Comparison of ENCODE assay signal across 7 mouse cellular contexts in genomic region chr17:6480855-6481589, GRCm38 (mm10). TPM values are rescaled to one million over a fixed set of nuclear protein-coding genes. Genes with fewer than 3 reads are reported as not detected.
A peak's percentile ranks its signal among the peaks of the same experiment; 100 is the strongest.
DNase-seq lines count a peak whose midpoint lies in the region; ATAC-seq and TF ChIP-seq lines count a peak whose summit lies in the region.
"Not testable (repeated sequence)": the region's sequence is repeated elsewhere in the genome, so short reads cannot be mapped to it uniquely, and the experiment has no call there.

No protein-coding gene starts in this region.

- not testable (repeated sequence) for H3K4me3 ChIP-seq in forebrain, embryonic 11.5 days (ENCODE audit: low read depth, low read length); intestine, embryonic 14.5 days (ENCODE audit: low read depth, low read length); midbrain, embryonic 14.5 days (replicated peaks; ENCODE audit: low read depth, low read length); stomach, postnatal 0 days (ENCODE audit: low read depth, low read length)

- not testable (repeated sequence) for TF ChIP-seq CTCF in stomach, postnatal 0 days (IDR thresholded peaks at IDR 0.05; ENCODE audit: low read depth)

- not testable (repeated sequence) for H3K4me2 ChIP-seq in forebrain, embryonic 11.5 days (ENCODE audit: low read depth, low read length, severe bottlenecking); intestine, embryonic 14.5 days (ENCODE audit: low read length); midbrain, embryonic 14.5 days (ENCODE audit: low read length); stomach, postnatal 0 days (replicated peaks; ENCODE audit: low read depth)

- peak; percentile 57 for DNase-seq in ES-CJ7 (ENCODE audit: low read depth, low spot score)
- DNase-seq in R1 (ENCODE audit: low read depth, low spot score) = peak; percentile 85
- DNase-seq in cerebellum, adult 18-20 months = peak; percentile 26 to 42
- DNase-seq in forebrain, embryonic 11.5 days (ENCODE audit: low spot score) = peak; percentile 42
- peak; percentile 52 for DNase-seq in intestine, embryonic 14.5 days (ENCODE audit: low spot score)
- DNase-seq in midbrain, embryonic 14.5 days = peak; percentile 57
- DNase-seq in stomach, postnatal 0 days (ENCODE audit: low spot score) = peak; percentile 24

- not testable (repeated sequence) for H3K27me3 ChIP-seq in forebrain, embryonic 11.5 days (ENCODE audit: control insufficient read depth, insufficient read depth, low read length); intestine, embryonic 14.5 days (replicated peaks; ENCODE audit: control insufficient read depth, insufficient read depth, low read length); midbrain, embryonic 14.5 days (ENCODE audit: control insufficient read depth, insufficient read depth, low read length); stomach, postnatal 0 days (ENCODE audit: control insufficient read depth, insufficient read depth, low read length)

- H3K4me1 ChIP-seq in forebrain, embryonic 11.5 days (replicated peaks; ENCODE audit: control insufficient read depth, insufficient read depth, low read length); intestine, embryonic 14.5 days (replicated peaks; ENCODE audit: control insufficient read depth, insufficient read depth, low read length); midbrain, embryonic 14.5 days (ENCODE audit: control insufficient read depth, insufficient read depth, low read length); stomach, postnatal 0 days (replicated peaks; ENCODE audit: control insufficient read depth, insufficient read depth): not testable (repeated sequence)

- H3K36me3 ChIP-seq in forebrain, embryonic 11.5 days (ENCODE audit: control insufficient read depth, insufficient read depth, low read length); intestine, embryonic 14.5 days (ENCODE audit: control insufficient read depth, insufficient read depth, low read length); midbrain, embryonic 14.5 days (ENCODE audit: control insufficient read depth, insufficient read depth, low read length); stomach, postnatal 0 days (ENCODE audit: control insufficient read depth, insufficient read depth, low read length): not testable (repeated sequence)

- ATAC-seq in forebrain, embryonic 11.5 days (replicated peaks; ENCODE audit: low FRiP score); intestine, embryonic 14.5 days (replicated peaks; ENCODE audit: low FRiP score, low TSS enrichment, low read depth); midbrain, embryonic 14.5 days (ENCODE audit: low FRiP score, low TSS enrichment); stomach, postnatal 0 days (ENCODE audit: low FRiP score, low TSS enrichment): not testable (repeated sequence)

- WGBS in forebrain, embryonic 11.5 days = 85% methylated on average over 4 of the region's 7 CpGs
- WGBS in intestine, embryonic 14.5 days = 37% methylated on average over 4 of the region's 7 CpGs
- WGBS in midbrain, embryonic 14.5 days = 71% methylated on average over 4 of the region's 7 CpGs
- 18% methylated on average over 4 of the region's 7 CpGs for WGBS in stomach, postnatal 0 days

- TF ChIP-seq EP300 in stomach, postnatal 0 days (optimal IDR thresholded peaks at IDR 0.05) = not testable (repeated sequence)

- H3K9me3 ChIP-seq in forebrain, embryonic 11.5 days (ENCODE audit: control insufficient read depth, low read length); intestine, embryonic 14.5 days (ENCODE audit: control insufficient read depth, low read length); midbrain, embryonic 14.5 days (ENCODE audit: control insufficient read depth, low read length); stomach, postnatal 0 days (ENCODE audit: control insufficient read depth, low read length): not testable (repeated sequence)

- H3K9ac ChIP-seq in forebrain, embryonic 11.5 days (ENCODE audit: low read length); intestine, embryonic 14.5 days (ENCODE audit: low read length); midbrain, embryonic 14.5 days (replicated peaks; ENCODE audit: low read length); stomach, postnatal 0 days (ENCODE audit: low read length): not testable (repeated sequence)

- not testable (repeated sequence) for H3K27ac ChIP-seq in forebrain, embryonic 11.5 days (ENCODE audit: low read depth, low read length); intestine, embryonic 14.5 days (ENCODE audit: low read depth); midbrain, embryonic 14.5 days (replicated peaks; ENCODE audit: low read depth, low read length); stomach, postnatal 0 days (replicated peaks)

RNA-seq across cellular contexts. Expression of gene Dynlt1b, which starts 51.1 kb away (rescaled TPM):
- 530 and 544 TPM in 2 replicates for polyA plus RNA-seq in forebrain, embryonic 11.5 days (2014; fragmentation: Nextera tagmentation; extraction: Ambion mirVana)
- 613 and 620 TPM in 2 replicates for polyA plus RNA-seq in intestine, embryonic 14.5 days (2014; fragmentation: Nextera tagmentation; extraction: Ambion mirVana)
- 1,329 and 1,495 TPM in 2 replicates for polyA plus RNA-seq in midbrain, embryonic 14.5 days (2014; fragmentation: Nextera tagmentation; extraction: Ambion mirVana)
- polyA plus RNA-seq in stomach, postnatal 0 days (2015; fragmentation: Nextera tagmentation; extraction: Ambion mirVana) = 477 and 484 TPM in 2 replicates

Comparison
In these comparisons a context has a peak if more than half of its experiments do, and no peak if none do; other contexts are left out.
1. DNase-seq: peak in every context shown above with its lines; median percentile 85 in R1; 57 in ES-CJ7; 57 in midbrain, embryonic 14.5 days; 52 in intestine, embryonic 14.5 days; 42 in forebrain, embryonic 11.5 days; 34 in cerebellum, adult 18-20 months; 24 in stomach, postnatal 0 days.